ENCODE assay signal across 13 mouse cellular contexts in genomic region chr7:64627972-64628655, GRCm38 (mm10).
DNase-seq lines count a peak whose midpoint lies in the region; ATAC-seq and TF ChIP-seq lines count a peak whose summit lies in the region.
"Had no signal": no experiment of that assay in that cellular context is flagged by ENCODE, and none has a peak within 500 bp of the region (broad histone marks: within the 10 kb centered on the region; RNA-seq: fewer than 3 reads in every experiment).

No protein-coding gene starts in this region.

- DNase-seq in hindbrain, embryonic 11.5 days (ENCODE audit: low spot score): no peak
- DNase-seq in Patski (ENCODE audit: low read depth, low spot score) (peak; percentile 91), liver (no peak)
- peak; percentile 68 for DNase-seq in cerebellum, adult 8-10 months
- DNase-seq in midbrain, embryonic 11.5 days (ENCODE audit: low spot score, missing footprints): peak; percentile 41
- DNase-seq in heart, embryonic 10.5 days (ENCODE audit: low spot score): no peak
- DNase-seq in heart, postnatal 4 days: no peak
- DNase-seq: adrenal gland, adult 8-10 months; kidney, adult 9 months; lung, embryonic 14.5 days; right cerebral cortex, adult 18-20 months had no signal

- POLR2A ChIA-PET in Patski (lab: Charles Lee): no interaction called here

- H3K36me3 ChIP-seq in hindbrain, embryonic 13.5 days: no peaks in the 10 kb centered on the region
- no peaks in the 10 kb centered on the region for H3K36me3 ChIP-seq in hindbrain, embryonic 11.5 days (ENCODE audit: control insufficient read depth, insufficient read depth, low read length)
- H3K36me3 ChIP-seq in midbrain, embryonic 11.5 days (ENCODE audit: control insufficient read depth, insufficient read depth, low read length): no peaks in the 10 kb centered on the region
- H3K36me3 ChIP-seq in heart, embryonic 10.5 days: no peaks in the 10 kb centered on the region
- H3K36me3 ChIP-seq: embryonic facial prominence, embryonic 15.5 days had no signal

- 0 out of 2 replicates have a peak overlapping the region, but pooled peaks have one; percentile 30 for H3K9ac ChIP-seq in hindbrain, embryonic 13.5 days
- no peak overlapping the region for H3K9ac ChIP-seq in hindbrain, embryonic 11.5 days (ENCODE audit: low read depth, low read length)
- no peak overlapping the region for H3K9ac ChIP-seq in midbrain, embryonic 11.5 days (ENCODE audit: low read length)
- H3K9ac ChIP-seq: embryonic facial prominence, embryonic 15.5 days; lung, embryonic 14.5 days had no signal

- no peak for ATAC-seq in hindbrain, embryonic 13.5 days (ENCODE audit: low FRiP score)
- no peak for ATAC-seq in hindbrain, embryonic 11.5 days (ENCODE audit: low FRiP score)
- ATAC-seq in Patski: peak; percentile 85
- ATAC-seq in midbrain, embryonic 11.5 days (ENCODE audit: low FRiP score): no peak

- H3K4me3 ChIP-seq in hindbrain, embryonic 13.5 days: no peak overlapping the region
- no peak overlapping the region for H3K4me3 ChIP-seq in hindbrain, embryonic 11.5 days (ENCODE audit: low read depth, low read length)
- H3K4me3 ChIP-seq in midbrain, embryonic 11.5 days (ENCODE audit: low read depth, low read length): no peak overlapping the region
- H3K4me3 ChIP-seq in heart, embryonic 10.5 days: no peak overlapping the region
- H3K4me3 ChIP-seq: embryonic facial prominence, embryonic 15.5 days had no signal

- no peaks in the 10 kb centered on the region for H3K27me3 ChIP-seq in hindbrain, embryonic 13.5 days
- H3K27me3 ChIP-seq in hindbrain, embryonic 11.5 days (ENCODE audit: control insufficient read depth, insufficient read depth, low read length): no peaks in the 10 kb centered on the region
- no peaks in the 10 kb centered on the region for H3K27me3 ChIP-seq in Patski
- no peaks in the 10 kb centered on the region for H3K27me3 ChIP-seq in midbrain, embryonic 11.5 days (ENCODE audit: control insufficient read depth, insufficient read depth, low read length)
- no peaks in the 10 kb centered on the region for H3K27me3 ChIP-seq in heart, embryonic 10.5 days (ENCODE audit: insufficient read depth, poor library complexity, severe bottlenecking)
- H3K27me3 ChIP-seq: embryonic facial prominence, embryonic 15.5 days had no signal

- in situ Hi-C loops in Patski (cut with MboI; ENCODE audit: low pct_unique_long_range_greater_than_20kb): loop anchor here (5.0 kb wide), 1 partner anchor 36 kb away; no protein-coding TSS in a partner anchor

- no peak overlapping the region for H3K4me2 ChIP-seq in hindbrain, embryonic 13.5 days
- H3K4me2 ChIP-seq in hindbrain, embryonic 11.5 days (replicated peaks; ENCODE audit: low read depth, low read length): no peak overlapping the region
- H3K4me2 ChIP-seq in midbrain, embryonic 11.5 days: no peak overlapping the region
- H3K4me2 ChIP-seq: embryonic facial prominence, embryonic 15.5 days; lung, embryonic 14.5 days had no signal

- H3K27ac ChIP-seq in hindbrain, embryonic 13.5 days: 0 out of 2 replicates have a peak overlapping the region, but pooled peaks have one; percentile 26
- H3K27ac ChIP-seq in hindbrain, embryonic 11.5 days (ENCODE audit: low read depth, low read length): no peak overlapping the region
- H3K27ac ChIP-seq in midbrain, embryonic 11.5 days (ENCODE audit: low read depth, low read length): no peak overlapping the region
- H3K27ac ChIP-seq in heart, embryonic 10.5 days: no peak overlapping the region
- H3K27ac ChIP-seq: embryonic facial prominence, embryonic 15.5 days had no signal

- no peak for TF ChIP-seq CTCF in Patski (IDR thresholded peaks at IDR 0.05)

- H3K4me1 ChIP-seq in hindbrain, embryonic 13.5 days (replicated peaks): peaks cover 66% of the 10 kb centered on the region
- peaks cover 9% of the 10 kb centered on the region for H3K4me1 ChIP-seq in hindbrain, embryonic 11.5 days (replicated peaks; ENCODE audit: control insufficient read depth, insufficient read depth, low read length)
- peaks cover 21% of the 10 kb centered on the region for H3K4me1 ChIP-seq in midbrain, embryonic 11.5 days (ENCODE audit: control insufficient read depth, insufficient read depth, low read length)
- H3K4me1 ChIP-seq in heart, embryonic 10.5 days: peaks cover 13% of the 10 kb centered on the region

- WGBS in hindbrain, embryonic 13.5 days: 43% methylated on average over 8 of the region's 8 CpGs
- 50% methylated on average over 8 of the region's 8 CpGs for WGBS in hindbrain, embryonic 11.5 days
- 57% methylated on average over 8 of the region's 8 CpGs for WGBS in midbrain, embryonic 11.5 days
- WGBS in heart, embryonic 10.5 days: 59% methylated on average over 8 of the region's 8 CpGs

- H3K9me3 ChIP-seq in hindbrain, embryonic 13.5 days: no peaks in the 10 kb centered on the region
- no peaks in the 10 kb centered on the region for H3K9me3 ChIP-seq in hindbrain, embryonic 11.5 days (ENCODE audit: control insufficient read depth, low read length)
- no peaks in the 10 kb centered on the region for H3K9me3 ChIP-seq in midbrain, embryonic 11.5 days (ENCODE audit: control insufficient read depth, low read length)
- no peaks in the 10 kb centered on the region for H3K9me3 ChIP-seq in heart, embryonic 10.5 days
- H3K9me3 ChIP-seq: embryonic facial prominence, embryonic 15.5 days had no signal

- CTCF ChIA-PET in Patski (lab: Charles Lee): interaction anchor here (0.9 to 1.1 kb wide), 2 partner anchors 8 to 17 kb away, joined by 3 to 4 read pairs; no protein-coding TSS in a partner anchor

Comparison
In these comparisons a context has a peak if more than half of its experiments do, and no peak if none do; other contexts are left out.
1. DNase-seq: peak in Patski (single experiment), cerebellum, adult 8-10 months (single experiment) and midbrain, embryonic 11.5 days (single experiment); none in hindbrain, embryonic 11.5 days (single experiment), heart, embryonic 10.5 days (single experiment), heart, postnatal 4 days (single experiment) and liver (single experiment).